8 mouse cellular contexts compared by ENCODE assay signal in genomic region chr8:91991542-91992452, GRCm38 (mm10).
DNase-seq lines count a peak whose midpoint lies in the region; ATAC-seq lines count a peak whose summit lies in the region.

No protein-coding gene starts in this region.

- no peaks in the 10 kb centered on the region for H3K36me3 ChIP-seq in embryonic facial prominence, embryonic 15.5 days
- H3K36me3 ChIP-seq in hindbrain, embryonic 11.5 days (ENCODE audit: control insufficient read depth, insufficient read depth, low read length) = no peaks in the 10 kb centered on the region
- H3K36me3 ChIP-seq in midbrain, embryonic 11.5 days (ENCODE audit: control insufficient read depth, insufficient read depth, low read length) = no peaks in the 10 kb centered on the region

- no peak overlapping the region for H3K9ac ChIP-seq in embryonic facial prominence, embryonic 15.5 days
- H3K9ac ChIP-seq in hindbrain, embryonic 11.5 days (ENCODE audit: low read depth, low read length) = no peak overlapping the region
- no peak overlapping the region for H3K9ac ChIP-seq in midbrain, embryonic 11.5 days (ENCODE audit: low read length)

- H3K4me2 ChIP-seq in embryonic facial prominence, embryonic 15.5 days (replicated peaks) = peak overlapping the region; percentile 33; the same call in 1 of the 2 replicates
- peak overlapping the region; percentile 3; the same call in 1 of the 2 replicates for H3K4me2 ChIP-seq in hindbrain, embryonic 11.5 days (replicated peaks; ENCODE audit: low read depth, low read length)
- H3K4me2 ChIP-seq in midbrain, embryonic 11.5 days = peak overlapping the region; percentile 28; the same call in 1 of the 2 replicates

- WGBS in embryonic facial prominence, embryonic 15.5 days = 31% methylated on average over 25 of the region's 25 CpGs
- WGBS in hindbrain, embryonic 11.5 days = 39% methylated on average over 25 of the region's 25 CpGs
- 45% methylated on average over 25 of the region's 25 CpGs for WGBS in midbrain, embryonic 11.5 days

- DNase-seq in cerebellum, postnatal 10 days = peak; percentile 50
- no peak for DNase-seq in cerebellum, postnatal 4 days (ENCODE audit: low spot score in 2 of 2)
- DNase-seq in hindbrain, embryonic 11.5 days (ENCODE audit: low spot score) = peak; percentile 62
- DNase-seq in midbrain, embryonic 11.5 days (ENCODE audit: low spot score, missing footprints) = peak; percentile 93
- DNase-seq in urinary bladder, postnatal 14 days (ENCODE audit: low spot score) = no peak
- no peak for DNase-seq in cerebellum, adult 9-10 months

- ATAC-seq in embryonic facial prominence, embryonic 15.5 days (ENCODE audit: insufficient number of reproducible peaks, low FRiP score, low TSS enrichment, low read depth) = no peak
- peak; percentile 48; the same call in 1 of the 2 replicates for ATAC-seq in hindbrain, embryonic 11.5 days (ENCODE audit: low FRiP score)
- ATAC-seq in midbrain, embryonic 11.5 days (ENCODE audit: low FRiP score) = no peak
- no peak for ATAC-seq in erythroid progenitor cell, adult 5-6 weeks (replicated peaks; ENCODE audit: low FRiP score, poor library complexity, severe bottlenecking)

- H3K9me3 ChIP-seq in embryonic facial prominence, embryonic 15.5 days (replicated peaks) = no peaks in the 10 kb centered on the region
- H3K9me3 ChIP-seq in hindbrain, embryonic 11.5 days (ENCODE audit: control insufficient read depth, low read length) = no peaks in the 10 kb centered on the region
- no peaks in the 10 kb centered on the region for H3K9me3 ChIP-seq in midbrain, embryonic 11.5 days (ENCODE audit: control insufficient read depth, low read length)

- H3K4me3 ChIP-seq in embryonic facial prominence, embryonic 15.5 days (replicated peaks) = no peak overlapping the region; the same call in 1 of the 2 replicates
- no peak overlapping the region for H3K4me3 ChIP-seq in hindbrain, embryonic 11.5 days (ENCODE audit: low read depth, low read length)
- H3K4me3 ChIP-seq in midbrain, embryonic 11.5 days (ENCODE audit: low read depth, low read length) = no peak overlapping the region

- peaks cover 42% of the 10 kb centered on the region for H3K27me3 ChIP-seq in embryonic facial prominence, embryonic 15.5 days
- no peaks in the 10 kb centered on the region for H3K27me3 ChIP-seq in hindbrain, embryonic 11.5 days (ENCODE audit: control insufficient read depth, insufficient read depth, low read length)
- H3K27me3 ChIP-seq in midbrain, embryonic 11.5 days (ENCODE audit: control insufficient read depth, insufficient read depth, low read length) = peaks cover 2% of the 10 kb centered on the region; the same call in 1 of the 2 replicates

- no peak overlapping the region for H3K27ac ChIP-seq in embryonic facial prominence, embryonic 15.5 days (replicated peaks)
- H3K27ac ChIP-seq in hindbrain, embryonic 11.5 days (ENCODE audit: low read depth, low read length) = peak overlapping the region; percentile 67
- H3K27ac ChIP-seq in midbrain, embryonic 11.5 days (ENCODE audit: low read depth, low read length) = peak overlapping the region; percentile 62

- peaks cover 22% of the 10 kb centered on the region for H3K4me1 ChIP-seq in embryonic facial prominence, embryonic 15.5 days
- H3K4me1 ChIP-seq in hindbrain, embryonic 11.5 days (replicated peaks; ENCODE audit: control insufficient read depth, insufficient read depth, low read length) = peaks cover 23% of the 10 kb centered on the region
- peaks cover 53% of the 10 kb centered on the region for H3K4me1 ChIP-seq in midbrain, embryonic 11.5 days (ENCODE audit: control insufficient read depth, insufficient read depth, low read length)

Comparison
In these comparisons a context has a peak if more than half of its experiments do, and no peak if none do; other contexts are left out.
1. DNase-seq: peak in cerebellum, postnatal 10 days (2 of 2), hindbrain, embryonic 11.5 days (single experiment) and midbrain, embryonic 11.5 days (single experiment); none in cerebellum, postnatal 4 days (0 of 2), urinary bladder, postnatal 14 days (single experiment) and cerebellum, adult 9-10 months (single experiment).
2. Peak in every context shown above with its lines, with median percentiles within 50 percentile points of each other: H3K4me2 ChIP-seq.